Mouse (Mus musculus) MEL (cell line): ENCODE measurements around the gene Xpo4. TPM values are rescaled to one million over a fixed set of nuclear protein-coding genes. Genes with fewer than 3 reads are reported as not detected.

Experiments
- DNase-seq: peaks from one replicate; pipeline ENCODE4 v3.0.0; 2011; ENCODE audit warnings: low read depth, low spot score
- H3K27ac ChIP-seq: 2 replicates; pipeline ENCODE4 v1.5.1; 2012; ENCODE audit warnings: low read depth, mild to moderate bottlenecking, control low read depth, low read length, moderate library complexity; ENCODE audit not compliant: control insufficient read depth
- H3K27me3 ChIP-seq, 2 experiments: fragments of 150-350 bp in 1 of 2; sonication (generic) in 1 of 2; 2 replicates each; pipeline ENCODE4 v1.6.1; 2012; ENCODE audit warnings: low read length in 2 of 2, mild to moderate bottlenecking in 2 of 2, improper control_type of control experiment in 1 of 2, moderate library complexity in 1 of 2; ENCODE audit not compliant: insufficient read depth in 2 of 2, control insufficient read depth in 1 of 2
- H3K36me3 ChIP-seq, 2 experiments: 2 replicates each; pipeline ENCODE4 v1.6.1; 2012 to 2014; ENCODE audit warnings: low read length in 2 of 2, improper control_type of control experiment in 1 of 2, inconsistent platforms in 1 of 2, mild to moderate bottlenecking in 1 of 2; ENCODE audit not compliant: insufficient read depth in 2 of 2, control insufficient read depth in 1 of 2
- H3K4me1 ChIP-seq, 2 experiments: fragments of 150-350 bp in 1 of 2; sonication (generic) in 1 of 2; 2 replicates each; pipeline ENCODE4 v1.6.1; 2012; ENCODE audit warnings: low read length in 2 of 2, improper control_type of control experiment in 1 of 2, mild to moderate bottlenecking in 1 of 2; ENCODE audit not compliant: insufficient read depth in 2 of 2, control insufficient read depth in 1 of 2
- H3K4me3 ChIP-seq, 2 experiments: fragments of 150-350 bp in 1 of 2; sonication (generic) in 1 of 2; 2 replicates each; pipeline ENCODE4 v1.5.1; 2012; ENCODE audit warnings: low read depth in 2 of 2, low read length in 2 of 2, mild to moderate bottlenecking in 2 of 2, moderate library complexity in 2 of 2, control low read depth in 1 of 2, improper control_type of control experiment in 1 of 2; ENCODE audit not compliant: control insufficient read depth in 1 of 2, insufficient read depth in 1 of 2
- H3K79me2 ChIP-seq: 2 replicates; pipeline ENCODE4 v1.6.1; 2012; ENCODE audit warnings: mild to moderate bottlenecking, low read length, moderate library complexity; ENCODE audit not compliant: control insufficient read depth, poor library complexity, insufficient read depth
- H3K9ac ChIP-seq: 2 replicates; pipeline ENCODE4 v1.6.1; 2012; ENCODE audit warnings: low read depth, mild to moderate bottlenecking, control low read depth, low read length, moderate library complexity; ENCODE audit not compliant: control insufficient read depth, poor library complexity, severe bottlenecking
- H3K9me3 ChIP-seq: fragments of 150-350 bp; sonication (generic); replicated peaks from 2 replicates; pipeline ENCODE4 v1.6.1; 2012; ENCODE audit warnings: mild to moderate bottlenecking, low read length, improper control_type of control experiment, moderate library complexity; ENCODE audit not compliant: insufficient read depth
- CHD2 ChIP-seq: IDR thresholded peaks from 2 replicates; pipeline ENCODE4 v1.6.1; 2011; ENCODE audit warnings: low read length, improper control_type of control experiment
- E2F4 ChIP-seq: IDR thresholded peaks from 2 replicates; pipeline ENCODE4 v1.6.1; 2011; ENCODE audit warnings: low read depth, low read length, improper control_type of control experiment, borderline replicate concordance
- ELF1 ChIP-seq: IDR thresholded peaks from 2 replicates; pipeline ENCODE4 v1.6.1; 2014; ENCODE audit warnings: low read depth, mild to moderate bottlenecking, inconsistent platforms, low read length, improper control_type of control experiment, moderate library complexity
- EP300 ChIP-seq, 2 experiments: IDR thresholded peaks; 2 replicates each; pipeline ENCODE4 v1.6.1; 2011; ENCODE audit warnings: improper control_type of control experiment in 2 of 2, low read length in 2 of 2, low read depth in 1 of 2, mild to moderate bottlenecking in 1 of 2
- GABPA ChIP-seq: IDR thresholded peaks from 2 replicates; pipeline ENCODE4 v1.6.1; 2012; ENCODE audit warnings: low read depth, mild to moderate bottlenecking, inconsistent platforms, low read length, improper control_type of control experiment, moderate library complexity
- GATA1 ChIP-seq: IDR thresholded peaks from 2 replicates; pipeline ENCODE4 v1.6.1; 2011; ENCODE audit warnings: low read depth, low read length, improper control_type of control experiment
- HCFC1 ChIP-seq: IDR thresholded peaks from 2 replicates; pipeline ENCODE4 v1.6.1; 2012; ENCODE audit warnings: low read depth, mild to moderate bottlenecking, inconsistent platforms, low read length, improper control_type of control experiment, moderate library complexity
- JUND ChIP-seq: IDR thresholded peaks from 2 replicates; pipeline ENCODE4 v1.6.1; 2011; ENCODE audit warnings: low read depth, mild to moderate bottlenecking, improper control_type of control experiment, low read length
- MAX ChIP-seq: IDR thresholded peaks from 2 replicates; pipeline ENCODE4 v1.6.1; 2011; ENCODE audit warnings: low read length, improper control_type of control experiment
- POLR2AphosphoS5 ChIP-seq: IDR thresholded peaks from 2 replicates; pipeline ENCODE4 v1.6.1; 2012; ENCODE audit warnings: low read depth, borderline replicate concordance, mild to moderate bottlenecking, inconsistent platforms, low read length, moderate library complexity, mixed read lengths
- RAD21 ChIP-seq: IDR thresholded peaks from 2 replicates; pipeline ENCODE4 v1.6.1; 2011; ENCODE audit warnings: mild to moderate bottlenecking, low read depth, low read length, improper control_type of control experiment
- TCF12 ChIP-seq: IDR thresholded peaks from 2 replicates; pipeline ENCODE4 v1.6.1; 2014; ENCODE audit warnings: low read depth, mild to moderate bottlenecking, inconsistent platforms, low read length, improper control_type of control experiment, moderate library complexity
- UBTF ChIP-seq: IDR thresholded peaks from 2 replicates; pipeline ENCODE4 v1.6.1; 2012; ENCODE audit warnings: low read depth, mild to moderate bottlenecking, inconsistent platforms, low read length, improper control_type of control experiment, moderate library complexity, borderline replicate concordance; ENCODE audit not compliant: insufficient read depth
- ZMIZ1 ChIP-seq: IDR thresholded peaks from 2 replicates; pipeline ENCODE4 v1.6.1; 2012; ENCODE audit warnings: low read depth, mild to moderate bottlenecking, inconsistent platforms, low read length, improper control_type of control experiment, moderate library complexity
- ZNF384 ChIP-seq: IDR thresholded peaks from 2 replicates; pipeline ENCODE4 v1.6.1; 2012; ENCODE audit warnings: low read depth, mild to moderate bottlenecking, inconsistent platforms, low read length, improper control_type of control experiment
- polyA plus RNA-seq, 2 experiments: library from polyadenylated mRNA; stranded (reverse) in 1 of 2; unstranded in 1 of 2; fragments of >175 nt in 1 of 2; fragments of >200 nt in 1 of 2; gene quantifications; 2 replicates each; pipeline versions ENCODE4 v1.2.1 to v1.2.4; 2012; ENCODE audit warnings: low replicate concordance in 2 of 2, low read depth in 1 of 2; ENCODE audit not compliant: insufficient read length in 2 of 2, insufficient read depth in 1 of 2, missing spikeins in 1 of 2
- total RNA-seq: library from RNA; depleted of rRNA; stranded (reverse); fragments of 300-350 nt; gene quantifications from 2 replicates; pipeline ENCODE4 v1.2.3, GENCODE M21; 2012

The Xpo4 gene
- total and polyA plus RNA-seq, 3 experiments = 32.3 to 46.5 TPM; not detected in 1

DNA sequence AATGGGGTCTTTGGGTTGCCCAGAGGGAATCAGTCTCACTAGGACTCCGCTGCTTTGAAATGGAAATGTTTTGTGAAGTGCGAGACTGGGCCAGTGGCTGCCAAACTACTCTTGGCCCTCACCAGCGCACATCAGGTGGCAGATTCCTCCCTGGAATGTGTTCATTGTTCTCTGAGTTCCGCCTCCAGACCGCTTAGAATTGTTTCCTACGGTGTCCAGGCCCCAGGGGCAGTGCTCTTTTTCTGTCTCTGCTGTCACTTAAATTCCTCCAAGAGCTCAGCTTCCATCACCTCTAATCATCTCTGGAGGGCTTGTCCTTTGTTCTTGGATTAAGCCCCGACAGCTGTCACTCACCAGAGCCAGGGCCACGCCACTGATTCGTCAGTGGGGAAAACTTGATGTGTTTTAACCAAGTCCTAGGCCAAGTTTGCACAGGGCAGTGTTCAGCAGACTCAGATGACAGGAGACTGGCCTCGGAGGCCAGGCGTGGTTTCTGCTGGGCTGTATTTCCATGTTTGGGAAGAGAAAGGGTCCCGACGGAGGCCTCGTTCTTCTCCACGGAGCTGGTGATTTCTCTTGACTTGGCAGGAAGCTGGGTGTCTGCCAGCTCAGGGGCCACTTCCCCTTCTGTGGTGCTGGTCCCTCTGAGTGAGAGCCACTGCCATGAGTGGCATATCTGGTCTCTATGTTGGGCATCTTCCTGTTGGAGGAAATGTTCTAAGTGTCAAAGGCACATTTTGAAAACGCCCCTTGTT is 127.8 kb downstream of the Xpo4 start:
- H3K27me3 ChIP-seq = no peaks in the 10 kb centered on the region
- H3K4me1 ChIP-seq = peaks cover 0 to 4% of the 10 kb centered on the region in 2 experiments; a peak in 2 of 4 replicates
- H3K9ac ChIP-seq = peak overlapping the region; percentile 2; the same call in 1 of the 2 replicates
- peak overlapping the region; percentile 2 to 33; a peak in 2 of 4 replicates for H3K4me3 ChIP-seq
- no peaks in the 10 kb centered on the region for H3K9me3 ChIP-seq
- no peaks in the 10 kb centered on the region for H3K79me2 ChIP-seq
- H3K27ac ChIP-seq = no peak overlapping the region
- DNase-seq = peak; percentile 80
- TF ChIP-seq EP300 (IDR thresholded peaks at IDR 0.05; ENCODE audit: low read depth in 1 of 2, low read length in 2 of 2) = peak in 1 of 2 experiments; percentile 27; a peak in 1 of 4 replicates
- no peak for TF ChIP-seq E2F4
- H3K36me3 ChIP-seq = no peaks in the 10 kb centered on the region

DNA sequence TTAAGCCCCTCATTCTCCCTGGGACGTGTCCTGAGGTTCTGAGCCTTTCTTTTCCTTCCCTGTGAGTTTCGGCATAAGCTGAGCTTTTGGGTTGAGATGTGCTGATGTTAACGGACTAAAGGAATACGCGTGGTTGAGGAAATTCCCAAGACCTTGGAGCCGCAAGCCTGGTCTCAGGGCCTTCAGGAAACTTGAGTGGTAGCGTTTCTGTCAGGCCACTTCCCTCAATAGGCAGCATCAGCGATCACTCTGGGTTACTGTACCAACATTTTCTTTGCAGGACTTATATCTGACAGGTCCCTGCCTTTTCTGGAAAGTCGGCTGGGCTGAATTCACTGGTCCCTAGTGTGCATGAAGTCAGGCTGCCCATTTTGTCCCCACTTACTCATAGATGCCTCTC is 128.4 kb downstream of the Xpo4 start:
- H3K27me3 ChIP-seq = no peaks in the 10 kb centered on the region
- no peak for DNase-seq
- no peak overlapping the region for H3K27ac ChIP-seq
- no peaks in the 10 kb centered on the region for H3K36me3 ChIP-seq
- no peaks in the 10 kb centered on the region for H3K9me3 ChIP-seq
- H3K4me1 ChIP-seq = peaks cover 0 to 4% of the 10 kb centered on the region in 2 experiments; a peak in 2 of 4 replicates
- no peak for TF ChIP-seq E2F4
- TF ChIP-seq UBTF = no peak
- no peak for TF ChIP-seq HCFC1
- no peak for TF ChIP-seq CHD2
- no peak for TF ChIP-seq JUND
- TF ChIP-seq ZMIZ1 = no peak
- no peaks in the 10 kb centered on the region for H3K79me2 ChIP-seq
- no peak overlapping the region for H3K9ac ChIP-seq
- no peak overlapping the region for H3K4me3 ChIP-seq

GRCm38 (mm10) chr14:57535646-57536045 is 129.6 kb downstream of the Xpo4 start:
- TF ChIP-seq RAD21 (no peak), ELF1 (no peak), POLR2AphosphoS5 (no peak), ZNF384 (no peak), TCF12 (no peak), MAX (no peak), CHD2 (no peak), GATA1 (no peak), GABPA (no peak)
- Histone ChIP-seq H3K27me3 (no peaks in the 10 kb centered on the region), H3K27ac (no peak overlapping the region), H3K4me1 (peaks cover 0 to 4% of the 10 kb centered on the region in 2 experiments; a peak in 2 of 4 replicates), H3K9ac (no peak overlapping the region), H3K9me3 (no peaks in the 10 kb centered on the region), H3K79me2 (no peaks in the 10 kb centered on the region), H3K4me3 (no peak overlapping the region), H3K36me3 (no peaks in the 10 kb centered on the region)
- DNase-seq = no peak
